Mouse (Mus musculus): Measurements from ENCODE around the gene Ubtd2. TPM values are rescaled to one million over a fixed set of nuclear protein-coding genes. Genes with fewer than 3 reads are reported as not detected.
"Not testable (repeated sequence)": the region's sequence is repeated elsewhere in the genome, so short reads cannot be mapped to it uniquely, and the experiment has no call there.

The Ubtd2 gene
- total RNA-seq, 2 experiments from 2014 or later = 65.6 to 68.6 TPM

DNA sequence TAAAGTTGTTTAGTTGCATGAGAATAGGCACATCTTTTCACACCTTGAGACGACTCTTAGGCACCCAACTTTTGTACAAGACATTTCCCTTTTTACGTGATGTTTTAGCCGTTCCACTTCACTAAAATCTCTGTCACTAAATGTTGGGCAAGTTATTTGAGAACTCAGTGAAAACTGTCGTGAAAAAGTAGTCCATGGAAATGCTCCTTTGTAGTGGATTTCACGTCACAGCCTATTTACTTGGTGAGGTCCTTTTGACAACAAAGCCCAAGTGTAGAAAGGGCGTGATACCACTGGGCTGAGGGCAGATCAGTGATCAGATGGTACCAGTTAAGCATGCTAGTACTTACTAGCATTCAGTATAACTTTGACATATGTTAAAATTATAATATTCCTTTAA lies 1.2 kb downstream of the Ubtd2 start:
- DNase-seq = no peak
- intact Hi-C loops (cut with DNase I) = no loop called here

DNA sequence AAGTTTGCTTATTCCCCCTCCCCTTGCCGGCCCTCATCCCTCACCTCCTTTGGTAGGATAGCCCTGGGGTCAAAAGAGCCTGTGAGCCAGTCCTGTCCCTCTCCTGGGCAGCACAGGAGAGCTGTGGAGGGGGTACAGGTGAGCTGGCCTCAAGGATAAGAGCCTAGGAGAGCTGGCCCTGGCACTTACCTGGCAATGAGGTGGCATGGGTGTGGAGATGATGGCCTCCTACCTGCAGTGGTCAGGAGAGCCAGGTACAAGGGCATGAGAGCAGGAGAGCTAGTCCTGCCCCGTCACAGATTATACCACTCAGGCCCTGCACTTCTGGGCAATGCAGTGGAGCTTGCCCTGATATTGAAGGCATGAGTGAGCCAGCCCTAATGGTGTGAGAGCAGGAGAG lies 9.1 kb downstream of the Ubtd2 start:
- DNase-seq = no peak
- intact Hi-C loops (cut with DNase I) = no loop called here

DNA sequence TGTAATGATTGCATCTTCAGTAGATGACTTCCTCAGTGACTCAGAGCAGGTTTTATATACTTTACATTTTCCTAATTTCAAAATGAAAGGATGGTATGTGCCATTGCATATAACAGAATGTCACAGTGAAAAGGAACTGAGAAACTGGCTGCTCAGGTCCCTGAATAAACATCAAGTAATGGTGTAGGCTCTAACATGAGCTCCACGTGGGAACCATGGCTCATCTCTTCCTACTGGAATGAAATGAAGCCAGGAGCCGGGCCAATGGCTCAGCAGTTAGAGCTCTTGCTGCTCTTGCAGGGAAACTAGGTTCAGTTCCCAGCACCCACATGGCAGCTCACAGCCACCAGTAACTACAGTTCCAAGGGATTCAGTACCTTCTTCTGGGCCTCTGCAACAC lies 16.8 kb downstream of the Ubtd2 start:
- intact Hi-C loops (cut with DNase I) = no loop called here
- DNase-seq = no peak

DNA sequence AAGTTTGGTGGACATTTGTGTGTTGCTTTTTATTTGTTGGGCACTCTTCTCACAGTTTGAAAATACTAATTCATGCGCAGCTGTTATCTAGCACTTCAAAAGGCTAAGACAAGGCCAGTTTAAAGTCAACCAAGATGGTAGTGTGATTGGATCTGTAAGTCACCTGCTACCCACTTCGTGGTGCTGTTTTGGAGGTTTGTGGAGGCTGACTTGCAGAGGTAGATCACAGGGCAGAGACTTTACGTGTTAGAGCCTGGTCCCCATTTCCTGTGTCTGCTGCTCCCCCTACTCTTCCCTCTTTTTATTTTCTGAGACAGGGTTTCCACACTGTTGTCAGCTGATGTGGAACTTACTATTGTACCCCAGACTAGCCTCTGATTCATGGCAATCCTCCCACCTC lies 19.6 kb downstream of the Ubtd2 start:
- DNase-seq = no peak
- intact Hi-C loops (cut with DNase I) = no loop called here

DNA sequence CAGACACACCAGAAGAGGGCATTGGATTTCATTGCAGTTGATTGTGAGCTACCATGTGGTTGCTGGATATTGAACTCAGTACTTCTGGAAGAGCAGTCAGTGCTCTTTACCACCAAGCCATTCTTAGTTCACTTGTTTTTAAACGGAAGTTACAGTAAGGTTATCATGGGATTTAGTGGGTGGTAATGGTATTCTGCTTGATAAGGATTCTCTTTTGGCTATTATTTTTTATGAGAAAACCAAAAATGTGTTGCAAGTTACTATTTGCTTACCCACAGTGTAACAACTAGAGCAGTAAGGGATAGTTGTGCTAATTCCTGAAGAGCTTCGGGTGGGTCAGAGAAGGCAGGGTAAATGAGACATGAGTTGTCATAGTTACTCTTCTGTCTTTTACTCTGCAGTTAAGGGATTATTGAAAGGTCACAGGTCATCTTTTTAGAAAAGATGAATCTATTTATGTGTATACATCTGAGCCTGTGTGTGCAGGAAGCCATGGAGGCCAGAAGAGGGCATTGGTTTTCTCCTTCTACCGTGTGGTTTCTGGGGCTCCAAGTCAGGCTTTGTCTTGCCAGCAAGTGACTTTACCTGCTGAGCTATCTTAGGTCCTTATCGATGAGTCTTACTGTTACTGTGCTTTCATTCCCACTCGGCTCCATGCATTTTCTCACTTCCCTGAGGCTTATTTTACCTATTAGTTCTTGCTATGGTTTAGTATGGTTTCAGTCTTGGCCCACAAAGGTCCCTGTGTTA lies 20.5 kb downstream of the Ubtd2 start:
- intact Hi-C loops (cut with DNase I) = no loop called here

DNA sequence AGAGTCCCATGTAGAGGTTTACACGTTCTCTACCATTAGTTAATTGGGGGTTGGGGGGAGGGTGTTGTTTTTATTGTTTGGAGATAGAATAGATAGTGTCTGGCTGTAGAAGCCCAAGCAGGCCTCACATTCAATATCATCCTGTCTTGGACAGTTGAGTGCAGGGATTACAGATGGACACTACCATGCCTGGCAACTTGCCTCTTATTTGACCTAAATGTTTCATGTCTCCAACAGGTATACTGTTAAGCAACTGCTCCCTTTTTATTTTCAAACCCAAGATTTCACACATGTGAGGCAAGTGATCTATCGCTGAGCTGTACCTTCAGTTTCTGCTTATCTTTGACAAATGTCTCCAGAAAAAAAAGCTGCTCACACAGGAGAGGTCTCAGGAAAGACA lies 26.4 kb downstream of the Ubtd2 start:
- no peak for DNase-seq

More for the DNA sequence above, 20.5 kb downstream of the Ubtd2 start:
- no peak for DNase-seq

DNA sequence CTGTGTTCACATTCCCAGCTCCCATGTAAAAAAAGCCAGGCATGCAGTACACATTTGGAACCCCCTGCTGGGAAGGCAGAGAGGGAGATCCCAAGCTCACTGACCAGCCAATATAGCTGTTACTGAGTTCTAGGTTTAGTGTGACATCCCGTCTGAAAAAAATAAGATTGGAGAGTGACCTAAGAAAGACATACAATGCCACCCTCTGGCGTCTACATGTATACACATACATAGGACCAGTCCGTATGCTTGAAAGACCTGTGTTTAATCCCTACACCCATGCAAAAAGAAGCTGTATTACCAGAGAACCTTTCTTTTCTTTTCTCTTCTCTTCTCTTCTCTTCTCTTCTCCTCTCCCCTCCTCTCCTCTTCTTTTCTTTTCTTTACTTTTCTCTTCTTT lies 30.1 kb downstream of the Ubtd2 start:
- DNase-seq = no peak
- intact Hi-C loops (cut with DNase I) = no loop called here

More for the DNA sequence above, 26.4 kb downstream of the Ubtd2 start:
- intact Hi-C loops (cut with DNase I) = no loop called here

DNA sequence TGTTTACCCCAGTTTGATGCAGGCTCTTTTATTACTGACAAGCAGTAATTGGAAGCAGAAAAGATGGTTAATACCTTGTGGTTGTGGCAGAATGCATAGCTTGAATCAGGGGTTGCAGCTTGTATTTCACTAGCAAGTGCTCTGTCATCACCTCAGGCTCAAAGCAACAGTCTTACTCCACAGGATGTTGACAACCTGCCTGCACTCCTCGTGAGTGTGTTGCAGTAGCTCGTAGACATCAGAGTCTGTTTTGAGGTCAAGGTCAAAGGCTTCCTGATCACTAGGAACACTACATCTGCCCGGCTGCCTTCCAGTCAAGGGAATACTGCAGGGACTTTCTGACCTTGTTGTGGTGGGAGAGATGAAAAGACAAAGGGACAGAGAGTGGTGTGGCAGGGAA lies 31.5 kb downstream of the Ubtd2 start:
- intact Hi-C loops (cut with DNase I) = no loop called here
- DNase-seq = no peak

DNA sequence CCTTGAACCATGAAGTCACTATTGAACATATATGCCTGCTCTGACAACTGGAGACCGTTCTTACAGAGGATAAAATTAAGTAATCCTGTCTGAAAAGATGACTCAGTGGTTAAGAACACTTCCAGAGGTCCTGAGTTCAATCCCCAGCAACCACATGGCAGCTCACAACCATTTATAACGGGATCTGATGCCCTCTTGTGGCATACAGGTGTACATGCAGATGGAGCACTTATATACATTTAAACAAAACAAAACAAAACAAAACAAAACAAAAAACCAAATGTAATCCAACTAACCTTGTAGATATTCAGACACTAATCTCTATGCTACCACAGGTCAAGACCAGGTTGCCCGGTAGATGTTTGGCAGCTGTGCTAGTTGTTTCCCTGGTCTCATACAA lies 32.3 kb downstream of the Ubtd2 start:
- intact Hi-C loops (cut with DNase I) = no loop called here
- no peak for DNase-seq

DNA sequence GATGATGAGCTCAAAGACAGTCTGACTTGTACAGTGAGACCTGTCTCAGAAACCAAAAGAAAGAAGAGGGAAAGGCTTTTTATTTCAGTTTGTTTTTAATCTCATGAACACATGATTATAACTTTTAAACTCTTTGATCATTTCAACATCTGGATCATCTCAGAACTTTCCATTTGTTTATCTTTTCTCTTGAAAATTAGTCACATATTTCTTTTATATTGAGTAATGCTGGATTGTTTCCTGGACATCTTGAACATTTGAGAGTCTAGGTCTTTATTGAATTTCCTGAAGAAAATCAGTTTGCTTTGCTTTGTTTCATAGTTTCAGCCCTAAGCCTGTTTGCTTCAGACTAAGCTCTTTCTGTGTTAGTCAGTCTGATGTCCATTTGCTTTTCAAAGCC lies 33.2 kb downstream of the Ubtd2 start:
- intact Hi-C loops (cut with DNase I) = no loop called here
- DNase-seq = no peak

DNA sequence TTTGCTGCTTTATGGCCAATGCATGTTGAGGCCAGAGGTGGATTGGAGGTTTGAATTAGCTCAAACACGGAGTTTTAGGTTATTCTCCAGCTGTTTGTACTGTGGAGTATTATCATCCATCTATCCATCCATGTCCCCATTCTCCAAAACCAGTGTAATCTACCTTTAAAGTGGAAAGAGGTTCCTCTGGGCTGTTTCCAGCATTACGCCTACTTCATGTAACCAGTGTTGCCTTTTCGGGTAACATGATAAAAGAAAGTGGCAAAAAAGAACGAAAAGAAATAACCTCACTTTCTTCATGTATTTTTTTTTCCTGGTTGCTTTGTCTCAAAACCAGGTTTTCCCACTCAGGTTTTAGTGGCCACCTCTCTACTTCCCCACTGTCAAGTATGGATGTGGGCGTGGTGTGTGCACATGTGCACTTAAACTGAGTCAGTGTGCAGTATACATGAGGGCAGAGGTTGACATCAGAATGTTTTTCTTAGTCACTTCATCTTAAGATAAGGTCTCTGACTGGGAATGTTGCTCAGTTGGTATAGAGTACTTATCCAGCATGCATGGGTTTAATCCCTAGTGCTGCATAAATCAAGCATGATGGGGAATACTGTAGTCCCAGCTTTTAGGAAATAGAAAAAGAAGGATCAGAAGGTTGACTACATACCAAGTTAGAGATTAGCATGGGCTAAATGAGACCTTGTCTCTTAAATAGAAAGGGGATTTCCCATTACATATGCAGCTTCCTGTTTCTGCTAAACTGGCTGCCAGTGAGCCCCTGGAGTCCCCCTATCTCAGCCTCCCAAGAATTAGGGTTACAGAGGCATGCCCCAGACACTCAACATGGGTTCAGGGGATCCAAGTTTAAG lies 33.9 kb downstream of the Ubtd2 start:
- no peak for DNase-seq
- intact Hi-C loops (cut with DNase I) = no loop called here

DNA sequence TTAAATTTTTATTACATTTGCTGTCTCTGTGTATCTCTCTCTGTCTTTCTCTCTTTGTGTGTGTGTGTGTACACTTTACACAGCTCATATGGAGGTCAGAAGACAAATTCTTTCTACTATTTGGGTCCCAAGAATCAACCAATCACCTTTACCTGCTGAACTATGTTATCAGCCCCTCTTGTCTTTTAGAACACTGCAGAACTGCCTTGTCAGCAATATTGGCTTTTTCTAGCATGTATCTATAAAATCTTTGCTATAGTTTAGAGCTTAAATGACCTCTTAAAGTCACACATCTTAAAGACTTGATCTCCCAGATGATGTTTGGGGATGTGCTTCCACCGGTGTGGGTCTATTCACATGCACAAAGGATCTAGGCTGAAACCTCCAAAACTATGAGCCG lies 35.9 kb downstream of the Ubtd2 start:
- intact Hi-C loops (cut with DNase I) = no loop called here

DNA sequence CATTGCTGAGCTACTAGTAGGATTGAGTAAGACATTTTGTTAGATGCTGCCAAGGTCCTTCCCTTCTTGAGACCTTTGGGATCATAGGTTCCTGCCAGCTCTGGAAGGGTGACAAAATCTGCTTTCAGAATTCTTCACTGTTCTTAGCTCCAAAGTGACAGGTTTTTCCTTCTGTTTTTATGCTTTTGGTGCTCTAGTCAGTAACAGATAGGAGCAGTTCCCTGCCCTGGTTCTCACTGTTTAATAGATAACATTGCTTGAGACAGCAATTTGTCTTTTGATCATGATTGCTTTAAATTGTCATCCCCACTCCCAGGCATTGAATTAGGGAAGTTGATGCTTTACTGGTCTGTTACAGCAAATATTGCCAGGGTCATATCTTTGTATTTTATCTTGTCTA lies 38.1 kb downstream of the Ubtd2 start:
- intact Hi-C loops (cut with DNase I) = no loop called here
- no peak for DNase-seq

More for the DNA sequence above, 35.9 kb downstream of the Ubtd2 start:
- no peak for DNase-seq

DNA sequence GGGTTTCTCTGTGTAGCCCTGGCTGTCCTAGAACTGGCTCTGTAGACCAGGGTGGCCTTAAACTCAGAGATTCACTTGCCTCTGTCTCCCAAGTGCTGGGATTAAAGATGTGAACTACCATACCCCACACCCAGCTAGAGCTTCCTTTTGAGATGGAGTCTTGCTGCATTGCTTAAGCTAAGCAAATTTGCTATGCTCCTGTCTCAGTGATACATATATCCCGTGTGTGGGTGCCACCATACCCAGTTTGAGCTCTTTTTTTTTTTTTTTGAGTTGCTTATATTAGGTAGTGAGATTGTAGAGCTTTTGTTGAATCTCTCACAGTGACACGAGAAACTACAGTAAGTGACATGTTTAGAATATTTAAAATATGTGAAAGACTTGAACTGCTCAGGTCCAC lies 40.1 kb downstream of the Ubtd2 start:
- intact Hi-C loops (cut with DNase I) = no loop called here
- no peak for DNase-seq

DNA sequence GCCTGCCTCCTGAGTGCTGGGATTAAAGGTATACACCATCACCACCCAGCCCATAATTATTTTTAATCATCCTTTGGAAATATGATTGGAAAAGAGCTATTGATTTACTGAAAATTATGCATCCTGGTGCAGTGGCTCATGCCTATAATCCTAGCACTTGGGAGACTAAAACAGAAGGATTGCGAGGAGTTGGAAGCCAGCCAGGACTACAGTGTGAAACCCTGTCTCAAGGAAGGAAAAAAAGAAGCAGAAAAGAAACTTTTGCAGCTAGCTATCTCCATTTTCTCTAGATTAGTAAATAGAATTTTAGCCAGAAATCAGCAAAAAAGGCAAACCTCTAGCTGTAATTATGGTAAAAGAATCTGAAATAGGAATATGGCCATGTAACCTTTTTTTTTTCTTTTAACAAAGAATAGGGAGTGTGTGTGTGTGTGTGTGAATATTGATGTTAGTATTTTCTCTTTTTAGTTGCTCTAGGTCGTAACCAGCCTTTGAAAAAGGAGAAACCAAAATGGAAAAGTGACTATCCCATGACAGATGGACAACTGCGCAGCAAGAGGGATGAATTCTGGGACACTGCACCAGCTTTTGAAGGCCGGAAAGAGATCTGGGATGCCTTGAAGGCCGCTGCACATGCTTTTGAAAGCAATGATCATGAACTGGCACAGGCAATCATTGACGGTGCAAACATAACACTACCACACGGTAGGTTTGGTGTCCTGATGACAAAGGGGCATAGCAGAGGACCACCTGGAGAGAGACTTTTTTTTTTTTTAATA lies 43.8 kb downstream of the Ubtd2 start:
- intact Hi-C loops (cut with DNase I) = no loop called here
- DNase-seq = peak; percentile 51

DNA sequence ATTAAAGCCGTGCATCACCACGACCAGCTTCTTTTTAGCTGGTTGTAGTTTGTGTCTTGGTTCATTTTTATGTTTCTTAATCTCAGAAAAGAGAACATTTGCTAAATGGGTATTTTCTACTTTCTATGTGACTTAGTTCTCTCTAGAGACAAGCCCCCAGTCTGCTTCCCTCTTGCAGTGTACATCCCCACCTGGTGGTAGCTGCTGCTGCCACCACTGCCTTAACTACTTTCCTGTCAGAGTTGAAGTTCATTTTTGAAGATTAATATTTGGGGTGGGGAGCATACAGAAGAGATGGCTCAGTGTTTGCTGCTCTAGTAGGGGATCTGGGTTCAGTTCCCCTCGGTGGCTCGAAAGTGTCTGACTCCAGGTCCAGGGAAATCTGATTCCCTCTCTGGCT lies 44.8 kb downstream of the Ubtd2 start:
- intact Hi-C loops (cut with DNase I) = no loop called here
- no peak for DNase-seq

DNA sequence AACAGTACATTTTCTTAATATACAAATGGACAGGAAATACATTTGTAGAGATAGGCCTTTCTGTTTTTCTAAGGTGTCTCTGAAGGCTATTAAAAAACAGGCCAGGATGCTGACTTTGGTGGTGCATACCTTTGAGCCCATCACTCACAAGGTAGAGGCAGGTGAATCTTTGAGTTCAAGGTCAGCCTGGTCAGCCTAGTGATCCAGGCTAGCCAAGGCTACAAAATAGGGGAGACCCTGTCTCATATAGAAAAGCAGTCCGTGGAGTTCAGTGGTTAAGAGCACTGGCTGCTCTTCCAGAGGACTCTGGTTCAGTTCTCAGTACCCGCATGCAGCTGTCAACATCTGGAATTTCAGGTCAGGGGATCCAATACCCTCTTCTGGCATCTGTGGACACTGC lies 48.5 kb downstream of the Ubtd2 start:
- no peak for DNase-seq
- intact Hi-C loops (cut with DNase I) = no loop called here

DNA sequence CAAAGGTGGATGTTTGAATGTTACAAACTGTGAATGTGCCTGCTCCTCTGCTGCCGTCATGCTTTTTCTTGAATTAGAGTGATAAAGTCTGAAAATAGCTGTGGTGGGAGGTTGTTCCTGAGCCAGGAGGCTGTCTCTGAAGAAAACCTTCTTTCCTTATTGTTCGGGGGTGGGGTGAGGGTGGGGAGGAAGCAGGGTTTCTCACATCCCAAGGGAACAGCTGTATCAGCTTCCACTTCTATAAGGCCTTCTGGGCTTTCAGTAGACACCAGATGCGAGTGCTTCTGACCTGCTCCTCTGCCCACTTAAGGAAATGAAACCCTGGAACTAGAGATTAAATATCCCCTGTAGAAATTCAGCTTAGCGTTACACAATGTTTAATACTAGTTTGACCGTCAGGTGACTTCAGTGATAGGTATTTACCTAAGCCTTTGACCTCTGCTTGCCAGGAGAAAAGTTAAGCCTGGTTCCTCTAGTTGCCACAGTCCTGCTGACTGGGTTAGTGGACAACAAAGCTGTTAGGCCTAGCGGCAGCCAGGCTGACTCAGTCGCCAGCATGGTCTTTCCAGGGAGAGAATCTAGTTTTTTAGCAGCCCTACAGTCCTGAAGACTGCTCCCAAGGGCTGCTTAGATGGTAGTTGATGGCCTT lies 50.0 kb downstream of the Ubtd2 start:
- DNase-seq = no peak
- intact Hi-C loops (cut with DNase I) = no loop called here

DNA sequence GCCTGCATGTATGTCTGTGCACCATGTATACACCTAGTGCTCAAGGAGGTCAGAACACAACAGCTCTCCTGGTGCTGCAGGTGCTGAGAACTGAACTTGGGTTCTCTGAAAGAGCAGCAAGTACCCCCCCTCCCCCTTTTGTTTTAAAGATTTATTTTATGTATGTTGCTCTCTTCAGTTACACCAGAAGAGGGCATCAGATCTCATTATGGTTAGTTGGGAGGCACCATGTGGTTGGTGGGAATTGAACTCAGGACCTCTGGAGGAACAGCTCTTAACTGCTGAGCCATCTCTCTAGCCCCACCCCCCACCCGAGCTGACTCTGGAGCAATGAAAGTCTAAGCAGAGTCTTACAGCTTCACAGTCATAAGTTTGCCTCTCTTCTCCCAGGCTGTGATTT lies 55.8 kb downstream of the Ubtd2 start:
- no peak for DNase-seq
- intact Hi-C loops (cut with DNase I) = no loop called here

DNA sequence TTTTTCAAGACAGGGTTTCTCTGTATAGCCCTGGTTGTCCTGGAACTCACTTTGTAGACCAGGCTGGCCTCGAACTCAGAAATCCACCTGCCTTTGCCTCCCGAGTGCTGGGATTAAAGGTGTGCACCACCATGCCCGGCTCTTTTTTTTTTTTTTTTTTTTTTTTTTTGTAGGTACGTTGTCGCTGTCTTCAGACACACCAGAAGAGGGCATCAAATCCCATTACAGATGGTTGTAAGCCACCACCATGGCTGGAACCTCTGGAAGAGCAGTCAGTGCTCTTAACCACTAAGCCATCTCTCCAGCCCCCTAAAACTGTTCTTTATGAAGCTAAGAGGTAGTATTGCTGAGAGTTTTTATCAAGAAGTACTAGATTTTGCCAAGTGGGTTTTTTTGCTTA lies 59.7 kb downstream of the Ubtd2 start:
- intact Hi-C loops (cut with DNase I) = not testable (repeated sequence)

DNA sequence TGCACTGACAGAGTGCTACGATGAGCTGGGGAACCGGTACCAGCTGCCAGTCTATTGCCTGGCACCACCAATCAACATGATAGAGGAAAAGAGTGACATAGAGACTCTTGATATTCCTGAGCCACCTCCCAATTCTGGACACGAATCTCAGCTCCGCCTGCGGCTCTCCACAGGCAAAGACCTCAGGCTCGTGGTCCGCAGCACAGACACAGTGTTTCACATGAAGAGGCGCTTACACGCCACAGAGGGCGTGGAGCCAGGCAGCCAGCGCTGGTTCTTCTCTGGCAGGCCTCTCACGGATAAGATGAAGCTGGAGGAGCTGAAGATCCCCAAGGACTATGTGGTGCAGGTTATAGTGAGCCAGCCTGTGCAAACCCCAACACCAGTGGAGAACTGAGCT lies 60.9 kb downstream of the Ubtd2 start:
- intact Hi-C loops (cut with DNase I) = no loop called here

More for the DNA sequence above, 59.7 kb downstream of the Ubtd2 start:
- DNase-seq = not testable (repeated sequence)

More for the DNA sequence above, 60.9 kb downstream of the Ubtd2 start:
- DNase-seq = no peak

Measured in left cerebral cortex, postnatal 4 days (tissue).